Mouse (Mus musculus) lung, postnatal 4 days (tissue): ENCODE measurements around the gene Prkaa1.
"Not testable (repeated sequence)": the region's sequence is repeated elsewhere in the genome, so short reads cannot be mapped to it uniquely, and the experiment has no call there.

Experiments used
- DNase-seq, 2 experiments: peaks; one replicate each; pipeline ENCODE4 v3.0.0; 2021

Gene Prkaa1

DNA sequence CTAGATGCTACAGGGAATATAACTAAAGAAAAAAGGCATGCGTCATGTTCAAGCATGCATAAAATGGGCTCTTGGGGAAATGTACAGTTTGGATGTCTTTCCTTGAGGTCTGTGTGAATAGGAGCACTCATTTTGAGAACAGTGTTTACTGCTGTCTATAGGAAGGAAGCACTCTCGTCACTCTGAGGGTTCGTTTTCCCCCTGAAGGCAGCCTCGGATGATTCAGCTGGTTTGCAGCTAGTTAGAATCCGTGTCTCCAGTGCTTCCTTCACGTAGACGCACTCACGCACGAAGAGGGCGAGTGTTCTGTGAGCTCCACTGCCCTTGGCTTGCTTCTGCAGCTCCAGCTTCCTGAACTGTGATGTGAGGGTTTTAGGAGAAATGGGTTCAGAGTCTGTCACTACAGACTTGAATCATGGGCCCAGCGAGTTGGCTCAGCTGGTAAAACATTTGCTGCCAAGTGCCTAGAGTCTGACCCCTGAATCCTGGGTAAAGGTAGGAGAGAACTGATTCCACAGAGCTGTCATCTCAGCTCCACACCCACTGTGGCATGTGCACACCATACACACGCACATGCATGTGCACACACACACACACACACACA, 29.7 kb downstream of the Prkaa1 start:
- no peak for DNase-seq

DNA sequence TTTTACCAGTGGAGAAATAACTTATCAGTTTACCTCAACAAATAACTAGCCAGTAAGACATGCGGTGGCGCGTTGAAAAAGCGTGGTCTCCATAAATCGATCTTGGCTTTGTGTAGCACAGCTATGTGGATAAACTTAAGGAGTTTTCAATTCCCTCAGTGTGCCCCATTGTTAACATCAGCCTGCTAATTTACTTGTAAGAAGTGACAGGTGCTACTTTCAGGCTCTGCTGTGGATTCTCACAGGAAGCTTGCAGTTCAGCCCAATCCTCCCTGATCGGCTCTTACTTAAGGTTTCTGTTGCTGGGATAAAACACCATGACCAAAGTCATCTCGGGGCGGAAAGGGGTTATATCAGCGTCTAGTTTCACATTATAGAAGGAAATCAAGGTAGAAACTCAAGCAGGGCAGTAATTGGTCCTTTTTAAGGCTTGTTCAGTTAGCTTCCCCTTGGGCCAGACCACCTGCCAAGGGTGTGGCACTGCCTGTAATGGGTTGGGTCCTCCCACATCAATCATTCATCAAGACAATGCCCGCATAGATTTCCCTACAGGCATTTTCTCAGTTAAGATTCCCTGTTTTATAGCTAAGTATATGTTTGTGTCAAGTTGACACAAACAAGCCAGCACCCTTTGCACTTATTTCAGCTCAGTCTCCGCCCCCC, 41.1 kb downstream of the Prkaa1 start:
- DNase-seq: no peak

DNA sequence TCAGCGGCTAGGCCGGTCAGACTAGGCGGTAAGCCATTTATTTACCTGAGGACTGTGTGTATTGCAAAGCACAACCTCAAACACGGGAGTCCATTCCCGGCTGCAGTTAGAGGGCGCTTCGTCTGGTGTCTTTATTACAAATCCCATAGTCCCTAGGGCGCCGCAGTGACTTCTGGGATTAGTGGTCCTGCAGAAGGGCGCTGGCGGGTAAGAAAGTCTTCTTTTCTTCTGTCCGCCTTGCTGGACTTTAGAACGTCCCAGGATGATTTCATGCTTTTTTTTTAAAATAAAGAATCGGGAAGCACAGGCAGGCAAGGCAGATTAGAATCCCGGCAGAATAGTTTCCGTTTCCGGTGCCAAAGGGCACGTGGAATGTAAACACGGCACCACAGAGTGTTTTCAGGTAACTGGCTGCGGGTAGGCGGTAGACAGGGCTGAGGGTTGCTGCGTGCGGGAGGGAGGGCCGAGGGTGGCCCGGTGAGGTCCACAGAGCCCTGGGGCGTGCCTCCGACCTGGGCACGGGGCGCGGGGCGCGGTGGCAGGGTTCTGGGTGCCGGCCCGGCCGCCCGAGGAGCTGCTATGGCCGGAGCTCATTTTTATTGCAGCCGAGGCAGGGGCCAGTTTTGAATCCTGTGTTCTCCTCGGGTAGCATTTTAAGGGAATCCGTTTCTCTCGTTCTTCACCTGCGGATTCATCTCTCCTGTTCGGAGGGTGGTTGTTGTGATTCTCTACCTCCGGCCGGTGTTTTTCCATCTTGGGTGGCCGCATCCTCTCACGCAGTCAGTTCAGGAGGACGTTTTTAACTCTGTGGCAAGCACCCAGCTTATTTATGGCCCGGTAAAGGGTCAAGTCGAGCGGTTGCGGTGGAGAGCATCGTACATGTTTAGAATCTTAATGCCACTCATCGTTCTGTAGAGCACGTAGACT, 42.0 kb downstream of the Prkaa1 start, which contains the start of gene Ttc33:
Ttc33 (plus strand) TSS at position 160 of the 927 bp plus-strand sequence.
- DNase-seq: peak; percentile 80

DNA sequence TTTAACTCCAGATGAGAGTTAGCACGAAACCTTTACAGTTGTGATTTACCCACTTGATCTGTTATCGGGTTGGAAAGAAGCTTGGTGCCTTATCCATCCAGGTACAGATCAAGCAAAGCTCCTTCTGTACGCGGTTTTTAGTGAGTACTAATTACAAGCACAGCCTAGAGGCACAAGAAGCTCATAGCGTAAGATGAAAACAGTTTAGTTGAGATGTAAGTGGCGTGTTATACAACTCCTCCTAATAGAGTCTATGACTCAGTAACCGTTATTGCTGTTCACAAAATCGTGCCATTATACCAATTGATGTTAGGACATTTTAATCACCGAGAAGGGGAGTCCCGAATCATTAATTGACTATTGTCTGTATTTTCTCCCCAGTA, 42.6 kb downstream of the Prkaa1 start:
- DNase-seq: no peak

DNA sequence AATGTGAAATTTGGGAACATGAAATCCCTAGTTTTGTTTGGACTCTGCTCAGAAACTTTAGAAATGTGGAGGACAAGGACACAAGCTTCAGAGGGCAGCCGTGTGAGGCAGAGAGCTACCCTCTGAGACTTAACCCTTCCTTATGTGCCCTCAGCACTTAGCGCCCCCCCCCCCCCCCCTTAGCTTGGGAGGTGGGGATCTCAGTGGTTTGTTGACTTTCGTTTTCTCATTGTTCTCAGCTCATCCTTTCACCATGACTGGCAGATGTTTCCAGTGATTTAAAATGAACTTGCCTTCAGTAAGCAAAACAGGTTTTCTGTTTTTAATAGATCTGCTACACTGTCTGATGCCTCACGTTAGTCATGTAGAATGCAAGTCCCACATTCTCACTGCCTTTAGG, 43.5 kb downstream of the Prkaa1 start:
- no peak for DNase-seq

DNA sequence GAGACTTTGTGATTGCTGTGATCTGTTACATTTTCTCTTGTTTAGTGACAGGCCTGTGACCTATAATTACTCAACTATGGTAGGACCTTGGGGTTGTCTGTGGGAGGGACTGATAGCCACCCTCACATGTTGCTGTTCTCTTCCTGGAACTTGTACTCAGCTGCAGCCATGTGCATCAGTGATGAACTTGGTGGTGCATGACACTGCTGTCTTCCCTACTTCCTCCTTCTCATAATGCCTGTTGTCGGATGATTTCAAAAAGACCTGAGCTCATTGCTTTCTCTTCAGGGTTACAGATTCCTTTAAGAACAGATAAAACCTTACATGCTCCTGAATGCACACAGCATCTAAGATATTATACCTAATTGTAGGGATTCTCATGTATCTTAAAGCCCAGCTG, 44.4 kb downstream of the Prkaa1 start:
- DNase-seq: no peak

DNA sequence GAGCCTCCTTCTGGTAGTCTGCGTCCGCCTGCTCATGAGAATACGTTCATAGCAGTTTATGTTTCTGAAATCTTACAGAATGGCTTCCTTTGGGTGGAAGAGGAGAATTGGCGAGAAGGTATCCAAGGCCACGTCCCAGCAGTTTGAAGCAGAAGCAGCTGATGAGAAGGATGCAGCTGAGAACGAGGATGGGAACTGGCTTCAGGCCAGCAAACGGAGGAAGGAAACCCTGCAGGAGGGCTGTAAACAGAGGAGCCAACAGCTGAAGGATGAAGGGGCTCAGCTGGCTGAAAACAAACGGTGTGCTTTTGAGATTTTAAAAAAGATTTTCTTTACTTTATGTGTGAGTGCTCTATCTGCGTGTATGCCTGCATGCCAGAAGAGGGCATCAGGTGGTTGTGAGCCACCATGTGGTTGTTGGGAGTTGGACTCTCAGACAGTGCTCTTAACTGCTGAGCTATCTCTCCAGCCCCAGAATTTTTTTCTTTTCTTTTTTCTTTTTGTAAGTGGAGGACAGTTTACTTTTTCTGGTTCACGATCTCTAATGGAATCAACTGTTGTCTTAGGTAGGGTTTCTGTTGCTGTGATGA, 45.9 kb downstream of the Prkaa1 start:
- peak; percentile 15 to 43 for DNase-seq

DNA sequence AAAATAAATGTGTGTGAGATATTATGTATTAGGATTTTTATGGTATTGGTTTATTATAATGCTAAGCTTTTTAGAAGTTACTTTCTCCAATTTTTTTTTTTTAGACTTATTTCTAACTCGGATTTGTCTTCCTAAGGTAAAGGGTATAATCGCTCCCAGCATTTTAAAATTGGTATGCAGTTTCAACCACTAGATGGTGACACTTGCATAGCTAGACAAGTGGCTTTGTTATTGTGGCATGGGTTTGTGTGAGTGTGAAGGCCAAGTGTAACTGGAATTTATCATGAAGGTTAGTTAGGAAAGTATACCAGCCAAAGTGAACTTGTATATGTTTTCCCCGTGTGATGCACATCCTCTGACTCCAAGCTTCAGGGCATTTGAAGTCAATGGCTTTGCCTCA, 50.2 kb downstream of the Prkaa1 start:
- DNase-seq: no peak

DNA sequence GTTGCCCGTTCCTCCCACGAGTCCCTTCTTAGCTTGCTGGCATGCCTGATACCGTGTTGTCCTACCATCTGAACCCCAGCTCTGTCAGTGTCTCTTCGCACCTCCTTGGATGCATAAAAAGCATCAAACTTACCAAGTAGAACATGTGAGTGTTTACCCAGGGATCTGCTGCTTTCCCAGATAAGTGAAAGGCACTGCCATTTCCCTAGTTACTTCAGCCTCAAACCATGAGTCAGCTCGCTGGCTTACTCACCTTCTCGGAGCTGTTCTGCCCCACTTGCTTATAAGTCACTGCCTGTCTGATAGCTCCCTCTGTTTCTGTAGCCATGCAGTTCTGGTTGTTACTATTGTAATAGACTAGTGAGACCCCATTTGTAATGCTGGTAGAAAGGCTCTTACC, 50.8 kb downstream of the Prkaa1 start:
- DNase-seq: no peak

DNA sequence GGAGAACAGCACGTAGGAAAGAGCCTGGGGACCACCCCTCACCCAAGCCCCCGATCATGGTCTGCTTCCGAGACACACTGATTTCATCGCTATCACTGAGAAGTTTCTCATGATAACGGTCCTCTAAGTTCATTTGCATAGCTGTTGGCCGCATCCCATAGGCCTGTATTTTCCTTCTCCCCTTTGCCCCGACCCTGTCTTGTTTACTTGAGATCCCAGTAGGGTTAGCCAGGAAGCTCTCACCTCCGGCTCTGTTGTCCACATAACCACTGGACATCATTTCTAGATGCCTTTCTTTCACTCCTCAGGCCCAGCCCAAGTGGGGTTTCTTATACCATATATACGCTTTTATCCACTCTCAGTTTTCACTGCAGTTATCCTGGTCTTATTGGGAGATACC, 51.3 kb downstream of the Prkaa1 start:
- DNase-seq: no peak

DNA sequence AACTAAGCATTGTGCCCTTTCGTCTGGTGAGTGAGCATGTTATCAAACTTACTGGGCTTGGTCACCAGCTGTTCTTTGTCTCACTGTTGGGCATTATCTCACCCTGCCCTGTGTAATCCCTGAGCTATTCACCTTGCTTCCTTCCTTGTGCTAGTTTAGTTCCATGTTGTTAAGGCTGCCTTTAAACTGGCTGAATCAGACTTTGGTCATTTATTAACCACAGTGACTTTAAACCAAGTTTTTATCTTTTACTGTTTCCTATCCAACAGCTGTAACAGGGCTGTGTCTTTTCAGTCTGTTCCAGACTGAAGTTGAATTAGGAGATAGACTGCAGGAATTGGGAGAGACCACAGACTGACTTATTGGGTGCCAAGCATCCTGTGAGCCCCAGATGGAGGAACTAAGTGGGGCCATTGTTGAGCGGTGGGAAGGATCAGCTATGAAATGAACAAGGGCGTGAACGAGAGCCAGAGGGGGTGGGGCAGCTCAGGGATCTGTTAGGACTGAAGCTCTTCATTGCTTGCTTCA, 52.4 kb downstream of the Prkaa1 start:
- no peak for DNase-seq

DNA sequence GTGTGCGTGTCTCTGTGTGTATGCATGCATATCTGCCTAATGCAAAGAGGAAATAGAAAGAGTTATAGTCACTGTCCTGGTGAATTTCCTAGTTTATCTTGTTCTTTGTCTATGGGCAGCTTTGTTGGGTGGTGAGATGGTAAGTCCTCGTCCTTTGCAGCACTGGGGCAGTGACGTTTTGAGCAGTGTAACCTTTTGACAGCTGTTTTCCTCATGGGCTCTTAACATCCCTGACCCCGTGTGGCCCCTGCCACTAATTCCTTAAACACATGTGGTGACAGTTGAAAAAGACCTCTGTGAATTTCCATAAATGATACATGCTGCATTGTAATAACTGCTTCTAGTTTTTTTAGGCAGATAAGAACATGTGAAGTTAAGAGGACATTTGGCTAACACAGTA, 53.0 kb downstream of the Prkaa1 start:
- no peak for DNase-seq

DNA sequence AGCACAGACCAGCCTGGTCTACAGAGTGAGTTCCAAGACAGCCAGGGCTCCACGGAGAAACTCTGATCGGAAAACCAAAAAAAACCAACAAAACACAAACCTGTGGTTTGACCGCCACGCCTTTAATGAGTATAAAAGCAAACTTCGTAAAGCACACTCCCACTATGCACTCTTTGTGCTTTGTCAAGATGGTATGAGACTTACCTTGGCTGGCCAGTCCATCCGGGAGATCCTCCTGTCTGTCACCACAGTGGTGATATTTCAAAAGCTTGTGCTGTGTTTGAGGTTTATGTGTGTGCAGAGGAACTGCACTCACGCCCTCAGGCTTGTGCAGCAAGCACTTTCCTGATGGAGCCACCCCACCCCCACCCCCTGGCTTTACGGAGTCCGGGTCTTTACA, 61.6 kb downstream of the Prkaa1 start:
- DNase-seq: no peak

DNA sequence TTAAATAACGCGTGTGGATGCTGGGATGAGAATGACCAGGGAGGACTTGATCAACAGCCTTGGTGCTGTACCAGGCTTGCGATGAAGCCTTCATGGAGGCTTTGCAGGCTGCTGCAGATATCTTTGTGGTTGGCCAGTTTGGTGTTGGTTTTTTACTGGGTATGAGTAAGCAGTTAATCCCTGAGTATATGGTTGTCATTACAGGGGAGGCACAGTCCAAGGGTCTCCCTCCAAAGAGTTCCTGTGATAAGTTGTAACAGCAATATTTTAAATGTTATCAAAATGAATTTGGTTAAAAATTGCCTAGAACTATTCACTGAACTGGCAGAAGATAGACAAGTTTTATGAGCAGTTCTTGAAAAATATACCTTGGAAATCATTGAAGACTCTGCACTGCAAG, 65.5 kb downstream of the Prkaa1 start:
- DNase-seq: no peak

DNA sequence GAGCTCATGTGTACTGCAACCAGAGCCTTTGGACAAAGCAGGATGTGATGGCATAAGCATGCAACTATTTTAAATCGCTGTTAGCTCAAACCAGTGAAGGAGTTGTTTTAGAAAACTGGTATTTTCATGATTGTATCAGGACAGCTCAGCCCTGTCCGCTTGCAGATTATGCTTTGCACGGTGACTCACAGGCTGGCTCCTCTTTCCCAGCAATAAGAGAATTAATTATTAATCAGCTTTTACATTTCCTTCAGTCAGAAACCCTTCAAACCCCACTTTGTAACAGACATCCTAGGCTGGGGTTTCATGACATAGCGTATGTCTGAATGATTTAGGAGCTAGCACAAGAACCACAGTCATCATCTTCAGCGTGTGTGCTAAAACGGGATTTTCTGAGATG, 76.8 kb downstream of the Prkaa1 start:
- DNase-seq: no peak

DNA sequence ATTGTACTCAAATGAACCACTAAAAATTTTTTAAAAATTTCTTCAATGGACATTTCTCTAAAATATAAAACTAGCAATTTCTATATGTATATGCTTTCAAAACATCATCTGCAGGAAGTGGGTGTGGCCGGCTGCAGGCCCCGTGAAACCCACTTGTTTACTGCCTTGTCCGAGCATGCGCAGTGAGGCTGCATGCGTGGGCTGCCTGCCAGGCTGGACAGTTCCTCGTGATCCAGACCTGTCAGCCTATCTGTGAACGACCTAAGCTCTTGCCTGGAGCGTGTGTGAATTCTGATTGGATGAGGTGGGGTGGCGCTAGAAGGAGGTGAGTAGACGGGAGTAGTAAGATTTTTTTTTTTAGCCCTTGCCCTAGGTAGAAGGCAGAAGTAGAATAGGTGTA, 87.1 kb downstream of the Prkaa1 start:
- not testable (repeated sequence) for DNase-seq
